Mouse (Mus musculus) cerebellum, postnatal 10 days (tissue): ENCODE results near the gene Wipf2.
A peak's percentile ranks its signal among the peaks of the same experiment; 100 is the strongest.

Experiments
- DNase-seq, 2 experiments: peaks; one replicate each; pipeline ENCODE4 v3.0.0; 2021; ENCODE audit warnings: mixed read lengths in 2 of 2

Wipf2 gene

GRCm38 (mm10) chr11:98911498-98911897, 48.1 kb downstream of the Wipf2 start:
- DNase-seq, result no peak

- no peak for DNase-seq
These were observed 50.8 kb downstream of the Wipf2 start for GRCm38 (mm10) chr11:98914196-98914595.

- peak; percentile 39 to 50 for DNase-seq
These were observed 52.9 kb downstream of the Wipf2 start for GRCm38 (mm10) chr11:98916376-98916775.

GRCm38 (mm10) chr11:98917428-98918005, 54.1 kb downstream of the Wipf2 start:
- no peak for DNase-seq

GRCm38 (mm10) chr11:98918231-98918630, 54.8 kb downstream of the Wipf2 start:
- DNase-seq, result no peak

GRCm38 (mm10) chr11:98919009-98919408, 55.6 kb downstream of the Wipf2 start:
- DNase-seq, result no peak

GRCm38 (mm10) chr11:98921813-98922212, 58.4 kb downstream of the Wipf2 start:
- peak; percentile 78 to 83 for DNase-seq

- DNase-seq, result peak; percentile 82 to 85
These were observed 58.9 kb downstream of the Wipf2 start for GRCm38 (mm10) chr11:98922307-98922706.

- DNase-seq, result peak in 1 of 2 experiments; percentile 26
These were observed 59.6 kb downstream of the Wipf2 start for GRCm38 (mm10) chr11:98922851-98923711.

GRCm38 (mm10) chr11:98924633-98925175, 61.3 kb downstream of the Wipf2 start:
- DNase-seq, result no peak

- peak; percentile 75 to 81 for DNase-seq
These were observed 61.9 kb downstream of the Wipf2 start for GRCm38 (mm10) chr11:98925265-98925721.

- peak; percentile 78 to 81 for DNase-seq
These were observed 62.5 kb downstream of the Wipf2 start for GRCm38 (mm10) chr11:98925868-98926311.

GRCm38 (mm10) chr11:98926553-98926952, 63.1 kb downstream of the Wipf2 start:
- no peak for DNase-seq

GRCm38 (mm10) chr11:98927438-98928076, 64.1 kb downstream of the Wipf2 start, which contains the start of gene Rara:
TSS of gene Rara (plus strand) at chr11:98927818.
- peak; percentile 72 to 74 for DNase-seq

GRCm38 (mm10) chr11:98928186-98928893, 64.9 kb downstream of the Wipf2 start:
- peak; percentile 65 to 72 for DNase-seq

- DNase-seq, result peak; percentile 86 to 88
These were observed 66.1 kb downstream of the Wipf2 start for GRCm38 (mm10) chr11:98929503-98929902.

- DNase-seq, result peak; percentile 78 to 82
These were observed 66.7 kb downstream of the Wipf2 start for GRCm38 (mm10) chr11:98930127-98930601.

GRCm38 (mm10) chr11:98930773-98931512, 67.5 kb downstream of the Wipf2 start:
- peak; percentile 63 to 69 for DNase-seq

- DNase-seq, result peak; percentile 73
These were observed 68.3 kb downstream of the Wipf2 start for GRCm38 (mm10) chr11:98931513-98932292.

GRCm38 (mm10) chr11:98932293-98933091, 69.1 kb downstream of the Wipf2 start:
- peak in 1 of 2 experiments; percentile 42 for DNase-seq
